Mouse (Mus musculus) ES-E14 (cell line): Measurements from ENCODE around the gene Cep250. TPM values are rescaled to one million over a fixed set of nuclear protein-coding genes. Genes with fewer than 3 reads are reported as not detected.
"Not testable (repeated sequence)": the region's sequence is repeated elsewhere in the genome, so short reads cannot be mapped to it uniquely, and the experiment has no call there.

Experiments
- DNase-seq: peaks from one replicate; pipeline ENCODE4 v3.0.0-alpha.2; 2013; ENCODE audit warnings: low read depth, low spot score
- H3K27ac ChIP-seq: 2 replicates; pipeline ENCODE4 v1.5.1; 2012; ENCODE audit warnings: low read depth, mild to moderate bottlenecking, low read length, moderate library complexity, mixed read lengths; ENCODE audit not compliant: poor library complexity, insufficient read depth, severe bottlenecking
- H3K36me3 ChIP-seq: 2 replicates; pipeline ENCODE4 v1.6.1; 2012; ENCODE audit warnings: mild to moderate bottlenecking, low read length, moderate library complexity, mixed read lengths; ENCODE audit not compliant: control insufficient read depth, poor library complexity, insufficient read depth, severe bottlenecking
- H3K4me1 ChIP-seq, 2 experiments: fragments of 150-350 bp in 1 of 2; sonication (generic) in 1 of 2; 2 replicates each; pipeline ENCODE4 v1.6.1; 2012; ENCODE audit warnings: low read length in 2 of 2, mild to moderate bottlenecking in 1 of 2, mixed read lengths in 1 of 2; ENCODE audit not compliant: control insufficient read depth in 2 of 2, insufficient read depth in 2 of 2, poor library complexity in 1 of 2
- H3K4me3 ChIP-seq, 2 experiments: fragments of 150-350 bp in 1 of 2; sonication (generic) in 1 of 2; 2 replicates each; pipeline ENCODE4 v1.5.1; 2012; ENCODE audit warnings: low read length in 2 of 2, low read depth in 1 of 2, mild to moderate bottlenecking in 1 of 2, mixed read lengths in 1 of 2; ENCODE audit not compliant: insufficient read depth in 1 of 2, poor library complexity in 1 of 2, severe bottlenecking in 1 of 2
- H3K9ac ChIP-seq: 2 replicates; pipeline ENCODE4 v1.6.1; 2012; ENCODE audit warnings: low read depth, mild to moderate bottlenecking, low read length, mixed read lengths; ENCODE audit not compliant: poor library complexity, insufficient read depth, severe bottlenecking
- H3K9me3 ChIP-seq: fragments of 150-350 bp; sonication (generic); 2 replicates; pipeline ENCODE4 v1.6.1; 2012; ENCODE audit warnings: low read depth, mild to moderate bottlenecking, low read length; ENCODE audit not compliant: control insufficient read depth, insufficient read depth
- CHD2 ChIP-seq: IDR thresholded peaks from 2 replicates; pipeline ENCODE4 v1.6.1; 2014; ENCODE audit warnings: mild to moderate bottlenecking, low read depth, low read length, inconsistent platforms
- HCFC1 ChIP-seq: IDR thresholded peaks from 2 replicates; pipeline ENCODE4 v1.6.1; 2012; ENCODE audit warnings: low read length, inconsistent platforms, borderline replicate concordance; ENCODE audit not compliant: insufficient read depth
- MAFK ChIP-seq: IDR thresholded peaks from 2 replicates; pipeline ENCODE4 v1.6.1; 2014; ENCODE audit warnings: mild to moderate bottlenecking, low read depth, low read length, inconsistent platforms; ENCODE audit not compliant: insufficient read depth
- ZC3H11A ChIP-seq: IDR thresholded peaks from 2 replicates; pipeline ENCODE4 v1.6.1; 2012; ENCODE audit warnings: low read depth, mild to moderate bottlenecking, inconsistent platforms, low read length, borderline replicate concordance
- ZNF384 ChIP-seq: IDR thresholded peaks from 2 replicates; pipeline ENCODE4 v1.6.1; 2012; ENCODE audit warnings: low read depth, low read length, inconsistent platforms
- in situ Hi-C, 2 experiments: fragments of 600-800 bp; cut with MboI; formaldehyde crosslinking; loops; one replicate each; pipeline ENCODE4 v1.15.1; 2025; ENCODE audit warnings: low sequenced_read_pairs in 2 of 2, inconsistent platforms in 1 of 2; ENCODE audit not compliant: unreplicated experiment in 2 of 2
- total RNA-seq: library from RNA; depleted of rRNA; stranded (reverse); fragments of 300-350 nt; gene quantifications from 2 replicates; pipeline ENCODE4 v1.2.3, GENCODE M21; 2012; rRNA removed

The Cep250 gene
- total RNA-seq = 22.2 and 24.2 TPM in 2 replicates

GRCm38 (mm10) chr2:155956134-155957059 lies at the start of gene Cep250:
Gene Cep250 (plus strand): TSS chr2:155956458.
- H3K4me1 ChIP-seq = peaks cover 0 to 2% of the 10 kb centered on the region in 2 experiments; a peak in 2 of 4 replicates
- H3K9ac ChIP-seq = peak within 1 kb of the TSS; percentile 86
- H3K4me3 ChIP-seq = peak within 1 kb of the TSS; percentile 86
- peak within 1 kb of the TSS; percentile 90 for H3K27ac ChIP-seq
- no peaks in the 10 kb centered on the region for H3K9me3 ChIP-seq
- peak; percentile 85 for DNase-seq
- no peak for TF ChIP-seq CHD2
- no peak for TF ChIP-seq MAFK
- TF ChIP-seq ZNF384 = no peak
- peak; percentile 81 for TF ChIP-seq HCFC1
- TF ChIP-seq ZC3H11A = no peak
- no peaks in the 10 kb centered on the region for H3K36me3 ChIP-seq
- in situ Hi-C loops = no loop called here

GRCm38 (mm10) chr2:155914684-155915083 lies 41.6 kb upstream of the Cep250 start:
- H3K36me3 ChIP-seq = peaks cover 14% of the 10 kb centered on the region
- in situ Hi-C loops = no loop called here
- TF ChIP-seq MAFK = no peak
- TF ChIP-seq HCFC1 = no peak
- no peak for TF ChIP-seq ZNF384
- no peak for TF ChIP-seq ZC3H11A
- no peak for TF ChIP-seq CHD2

GRCm38 (mm10) chr2:155923143-155923542 lies 33.1 kb upstream of the Cep250 start:
- Histone ChIP-seq H3K4me3 (no peak overlapping the region), H3K9me3 (no peaks in the 10 kb centered on the region), H3K27ac (no peak overlapping the region), H3K4me1 (no peaks in the 10 kb centered on the region), H3K36me3 (no peaks in the 10 kb centered on the region), H3K9ac (no peak overlapping the region)
- in situ Hi-C loops = no loop called here
- TF ChIP-seq ZNF384 = no peak
- no peak for TF ChIP-seq CHD2
- TF ChIP-seq MAFK = no peak
- TF ChIP-seq ZC3H11A = no peak
- TF ChIP-seq HCFC1 = no peak
- DNase-seq = no peak

More at GRCm38 (mm10) chr2:155914684-155915083, 41.6 kb upstream of the Cep250 start:
- Histone ChIP-seq H3K9ac (no peak overlapping the region), H3K4me3 (no peak overlapping the region), H3K27ac (no peak overlapping the region), H3K9me3 (no peaks in the 10 kb centered on the region), H3K4me1 (peaks cover 0 to 3% of the 10 kb centered on the region in 2 experiments; a peak in 1 of 4 replicates)
- no peak for DNase-seq

GRCm38 (mm10) chr2:155925213-155925612 lies 31.0 kb upstream of the Cep250 start:
- H3K4me1 ChIP-seq, in situ Hi-C loops, H3K4me3 ChIP-seq, DNase-seq, H3K9me3 ChIP-seq, H3K36me3 ChIP-seq, H3K9ac ChIP-seq, H3K27ac ChIP-seq: not testable (repeated sequence)
